Mouse (Mus musculus) heart, embryonic 16.5 days (tissue): Measurements from ENCODE around the gene Kif17. TPM values are rescaled to one million over a fixed set of nuclear protein-coding genes. Genes with fewer than 3 reads are reported as not detected.
A peak's percentile ranks its signal among the peaks of the same experiment; 100 is the strongest.

Source experiments
- microRNA-seq: library from miRNA; unstranded; fragments of <30 nt; microRNA quantifications from one replicate; pipeline ENCODE4, GENCODE M21; 2017
- polyA plus RNA-seq: library from polyadenylated mRNA; unstranded; fragments of >200 nt; fragmentation: Nextera tagmentation; extraction: Ambion mirVana; gene quantifications from 2 replicates; pipeline ENCODE4 v1.2.1, GENCODE M21; 2015

Gene Kif17
- polyA plus RNA-seq, 1 experiment from 2014 or later = 0.68 TPM

Small RNAs within 50 kb of the gene (microRNA-seq; reads per million reads assigned to microRNA genes)
- gene Gm27646 = not detected
- 2.0 reads per million, percentile 4 among the genes with 10 or more reads in this experiment for gene Mir7019

Other genes with a start within 250 kb of the Kif17 start
- 98.6 and 105 TPM in 2 replicates for gene Hp1bp3, start 34.1 kb upstream of the Kif17 start, polyA plus RNA-seq
- gene Sh2d5, start within 50 bp of the Kif17 start, polyA plus RNA-seq = 0.15 and 0.26 TPM in 2 replicates
- 247 and 263 TPM in 2 replicates for gene Ddost, start 54.3 kb downstream of the Kif17 start, polyA plus RNA-seq
- gene Pink1, start 75.9 kb downstream of the Kif17 start, polyA plus RNA-seq = 70.9 and 79.8 TPM in 2 replicates
- 7.3 and 10.3 TPM in 2 replicates for gene Cda, start 117.6 kb downstream of the Kif17 start, polyA plus RNA-seq
- 0.10 and 0.20 TPM in 2 replicates for gene Fam43b, start 146.1 kb downstream of the Kif17 start, polyA plus RNA-seq
- gene Mul1, start 184.2 kb downstream of the Kif17 start, polyA plus RNA-seq = 22.3 and 24.5 TPM in 2 replicates
- gene Camk2n1, start 203.9 kb downstream of the Kif17 start, polyA plus RNA-seq = 0.97 and 1.3 TPM in 2 replicates